Mouse (Mus musculus) heart, postnatal 0 days (tissue): ENCODE measurements at regions not wholly inside any gene's neighbourhood (a gene's known extent, or its start where the extent isn't known, plus 50 kb on each side); places are given as distances from the start of the nearest gene placed in this dataset.

ENCODE experiments used
- ATAC-seq: fragments of 200-750 bp; cut with Nextera tagmentation; 2 replicates; pipeline ENCODE4 v1.8.0; 2017; ENCODE audit warnings: low read depth, moderate number of reproducible peaks, moderate library complexity; ENCODE audit not compliant: insufficient read depth
- DNase-seq: peaks from one replicate; pipeline ENCODE4 v3.0.0-alpha.2; 2016; ENCODE audit warnings: low spot score
- H3K27ac ChIP-seq: fragments of 300-500 bp; sonication (generic); 2 replicates; pipeline ENCODE4 v1.5.1; 2014; ENCODE audit warnings: low read depth, mild to moderate bottlenecking
- H3K27me3 ChIP-seq: fragments of 300-500 bp; sonication (generic); 2 replicates; pipeline ENCODE4 v1.6.1; 2014; ENCODE audit warnings: low read length, mixed read lengths; ENCODE audit not compliant: control insufficient read depth, insufficient read depth
- H3K36me3 ChIP-seq: fragments of 300-500 bp; sonication (generic); replicated peaks from 2 replicates; pipeline ENCODE4 v1.6.1; 2014; ENCODE audit warnings: low read length, mixed read lengths; ENCODE audit not compliant: control insufficient read depth, insufficient read depth
- H3K4me1 ChIP-seq: fragments of 300-500 bp; sonication (generic); 2 replicates; pipeline ENCODE4 v1.6.1; 2014; ENCODE audit warnings: antibody characterized with exemption; ENCODE audit not compliant: control insufficient read depth, insufficient read depth
- H3K4me2 ChIP-seq: fragments of 300-500 bp; sonication (generic); 2 replicates; pipeline ENCODE4 v1.6.1; 2014; ENCODE audit warnings: low read depth, mild to moderate bottlenecking, low read length, moderate library complexity
- H3K4me3 ChIP-seq: fragments of 300-500 bp; sonication (generic); 2 replicates; pipeline ENCODE4 v1.5.1; 2014; ENCODE audit warnings: low read depth, low read length
- H3K9ac ChIP-seq: fragments of 300-500 bp; sonication (generic); replicated peaks from 2 replicates; pipeline ENCODE4 v1.6.1; 2014; ENCODE audit warnings: low read depth, low read length, mixed read lengths
- H3K9me3 ChIP-seq: fragments of 300-500 bp; sonication (generic); replicated peaks from 2 replicates; pipeline ENCODE4 v1.6.1; 2016; ENCODE audit warnings: low read length; ENCODE audit not compliant: control insufficient read depth
- CTCF ChIP-seq: IDR thresholded peaks from 2 replicates; pipeline ENCODE4 v1.5.1; 2016; ENCODE audit warnings: antibody characterized with exemption, control low read depth, low read depth
- EP300 ChIP-seq: IDR thresholded peaks from 2 replicates; pipeline ENCODE4 v1.6.1; 2016; ENCODE audit warnings: antibody characterized with exemption, low read depth
- WGBS: fragments of 180-500 bp; shearing (Covaris S2); extraction: QIAGEN DNeasy Blood & Tissue Kit; methylation state at CpG from one replicate; pipeline ENCODE4 v1.1.7; 2014; 5-methylcytosine and 5-hydroxymethylcytosine counted together

DNA sequence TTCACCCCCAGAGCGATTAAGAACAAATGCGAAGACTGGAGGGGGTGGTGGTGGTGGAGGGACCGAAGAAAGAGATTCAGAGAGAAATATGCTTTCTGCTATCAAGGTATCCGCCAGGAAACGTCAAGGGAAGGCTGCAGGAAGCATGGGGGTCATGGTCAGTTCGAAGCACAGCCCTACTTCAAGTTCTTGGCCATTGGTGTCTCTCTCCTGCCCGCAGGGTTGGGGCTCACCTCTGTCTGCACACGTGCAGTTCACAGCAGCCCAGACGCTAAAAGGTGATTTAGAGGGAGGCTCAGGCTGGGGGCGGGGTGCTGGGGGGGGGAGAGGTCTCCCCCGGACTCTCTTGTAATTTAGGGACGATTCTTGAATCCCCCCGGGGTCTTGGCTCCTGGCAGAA lies 533.1 kb upstream of the Tbx3 start:
- Histone ChIP-seq H3K4me2 (no peak overlapping the region), H3K9ac (no peak overlapping the region), H3K4me1 (0 out of 2 replicates have a peak, but pooled peaks cover 3% of the 10 kb centered on the region), H3K9me3 (no peaks in the 10 kb centered on the region), H3K36me3 (no peaks in the 10 kb centered on the region), H3K4me3 (no peak overlapping the region), H3K27ac (no peak overlapping the region), H3K27me3 (peaks cover 13% of the 10 kb centered on the region; the same call in 1 of the 2 replicates)
- 52% methylated on average over 13 of the region's 13 CpGs for WGBS
- TF ChIP-seq EP300, result no peak
- TF ChIP-seq CTCF, result no peak
- DNase-seq (no peak), ATAC-seq (no peak)

DNA sequence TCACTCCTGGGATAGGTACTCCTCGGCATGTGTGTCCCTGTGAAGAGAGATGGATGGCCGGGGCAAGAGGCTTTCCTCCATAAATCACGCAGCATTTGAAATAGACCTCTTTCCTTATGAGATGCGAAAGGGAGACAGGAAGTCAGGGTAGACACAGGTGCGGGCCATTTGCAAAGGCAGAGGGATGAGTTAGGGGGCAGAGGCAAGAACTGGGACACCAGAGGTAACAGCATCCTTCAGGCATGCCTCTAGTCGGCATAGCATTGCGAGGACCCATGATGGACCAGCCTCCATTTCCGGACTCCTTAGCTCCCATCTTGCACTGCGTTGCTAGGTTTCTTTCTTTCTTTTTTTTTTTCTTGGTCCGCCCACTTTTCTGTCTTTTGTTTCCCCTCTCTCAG lies 532.6 kb upstream of the Tbx3 start:
- TF ChIP-seq CTCF (no peak), EP300 (no peak)
- Histone ChIP-seq H3K4me2 (no peak overlapping the region), H3K9me3 (no peaks in the 10 kb centered on the region), H3K4me3 (no peak overlapping the region), H3K36me3 (no peaks in the 10 kb centered on the region), H3K9ac (no peak overlapping the region), H3K4me1 (0 out of 2 replicates have a peak, but pooled peaks cover 3% of the 10 kb centered on the region), H3K27ac (no peak overlapping the region), H3K27me3 (peaks cover 13% of the 10 kb centered on the region; the same call in 1 of the 2 replicates)
- WGBS, result 68% methylated on average over 10 of the region's 10 CpGs
- DNase-seq (no peak), ATAC-seq (no peak)

DNA sequence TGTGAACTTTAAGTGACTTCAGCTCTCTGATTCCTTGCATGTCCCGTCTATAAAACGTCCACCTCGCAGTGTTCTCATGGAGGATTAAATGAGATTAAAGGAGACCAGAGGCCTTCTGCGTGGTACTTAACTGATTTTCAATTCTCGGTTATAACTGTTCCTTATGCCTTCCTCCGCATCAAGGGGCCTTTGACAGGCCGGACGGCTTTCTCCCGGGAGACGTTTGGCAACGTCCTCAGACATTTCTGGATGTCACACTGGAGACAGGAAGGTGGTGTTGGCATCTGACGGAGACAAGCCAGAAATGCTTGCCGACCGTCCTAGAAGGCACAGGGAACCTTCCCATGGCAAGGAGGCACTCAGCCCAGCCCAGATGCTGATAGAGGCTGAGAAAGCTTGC lies 532.2 kb upstream of the Tbx3 start:
- Histone ChIP-seq H3K4me1 (0 out of 2 replicates have a peak, but pooled peaks cover 3% of the 10 kb centered on the region), H3K27me3 (peaks cover 13% of the 10 kb centered on the region; the same call in 1 of the 2 replicates), H3K4me3 (no peak overlapping the region), H3K9ac (no peak overlapping the region), H3K27ac (no peak overlapping the region), H3K9me3 (no peaks in the 10 kb centered on the region), H3K4me2 (no peak overlapping the region), H3K36me3 (no peaks in the 10 kb centered on the region)
- DNase-seq (no peak), ATAC-seq (no peak)
- WGBS, result 27% methylated on average over 14 of the region's 14 CpGs
- TF ChIP-seq CTCF (no peak), EP300 (no peak)

DNA sequence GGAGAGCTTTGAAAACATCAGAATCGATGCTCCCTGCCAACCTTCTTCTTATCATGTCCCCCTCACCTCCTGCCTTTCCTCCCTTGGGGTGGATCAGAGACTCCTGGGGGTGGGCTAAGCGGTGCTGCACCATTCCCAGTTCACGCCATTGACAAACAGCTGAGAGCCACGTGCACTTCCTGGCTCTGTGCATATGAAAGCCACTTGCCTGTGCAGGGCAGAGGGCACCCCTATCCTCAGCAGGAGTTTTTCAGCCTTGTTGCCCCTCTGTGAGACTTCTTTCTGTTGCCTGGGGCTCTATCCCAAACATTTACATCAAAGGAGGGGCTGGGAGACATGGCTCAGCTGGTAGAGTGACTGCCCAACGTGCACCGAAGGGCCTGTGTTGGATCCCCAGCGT lies 531.1 kb upstream of the Tbx3 start:
- H3K4me3 ChIP-seq, result no peak overlapping the region
- ATAC-seq (no peak), DNase-seq (no peak)
- no peaks in the 10 kb centered on the region for H3K9me3 ChIP-seq
- no peak for TF ChIP-seq EP300
- TF ChIP-seq CTCF, result no peak
- H3K4me2 ChIP-seq, result no peak overlapping the region
- peaks cover 9% of the 10 kb centered on the region; the same call in 1 of the 2 replicates for H3K27me3 ChIP-seq
- H3K36me3 ChIP-seq, result no peaks in the 10 kb centered on the region
- 47% methylated on average over 7 of the region's 7 CpGs for WGBS
- no peak overlapping the region for H3K27ac ChIP-seq
- 0 out of 2 replicates have a peak, but pooled peaks cover 3% of the 10 kb centered on the region for H3K4me1 ChIP-seq
- no peak overlapping the region for H3K9ac ChIP-seq

DNA sequence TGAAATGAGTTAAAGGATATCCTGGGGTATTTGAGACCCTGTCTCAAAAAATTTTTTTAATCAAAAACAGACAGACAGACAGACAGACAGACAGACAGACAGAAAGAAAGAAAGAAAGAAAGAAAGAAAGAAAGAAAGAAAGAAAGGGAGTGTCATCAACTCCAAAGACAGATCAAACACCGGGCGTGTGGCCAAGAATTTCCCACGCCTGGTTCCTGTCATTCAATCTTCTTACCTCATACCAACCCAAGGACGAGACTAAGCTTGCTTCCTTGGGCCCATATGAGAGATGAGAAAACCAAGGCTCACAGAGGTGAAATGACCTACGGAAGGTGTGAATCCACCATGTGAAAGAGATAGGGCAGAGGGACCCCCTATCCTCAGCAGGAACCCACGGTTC lies 530.7 kb upstream of the Tbx3 start:
- Histone ChIP-seq H3K4me3 (no peak overlapping the region), H3K9me3 (no peaks in the 10 kb centered on the region), H3K27me3 (peaks cover 9% of the 10 kb centered on the region; the same call in 1 of the 2 replicates), H3K4me1 (0 out of 2 replicates have a peak, but pooled peaks cover 3% of the 10 kb centered on the region), H3K9ac (no peak overlapping the region), H3K27ac (no peak overlapping the region), H3K36me3 (no peaks in the 10 kb centered on the region), H3K4me2 (no peak overlapping the region)
- DNase-seq (no peak), ATAC-seq (no peak)
- TF ChIP-seq EP300, result no peak
- TF ChIP-seq CTCF, result no peak
- 61% methylated on average over 6 of the region's 6 CpGs for whole genome bisulfite sequencing

DNA sequence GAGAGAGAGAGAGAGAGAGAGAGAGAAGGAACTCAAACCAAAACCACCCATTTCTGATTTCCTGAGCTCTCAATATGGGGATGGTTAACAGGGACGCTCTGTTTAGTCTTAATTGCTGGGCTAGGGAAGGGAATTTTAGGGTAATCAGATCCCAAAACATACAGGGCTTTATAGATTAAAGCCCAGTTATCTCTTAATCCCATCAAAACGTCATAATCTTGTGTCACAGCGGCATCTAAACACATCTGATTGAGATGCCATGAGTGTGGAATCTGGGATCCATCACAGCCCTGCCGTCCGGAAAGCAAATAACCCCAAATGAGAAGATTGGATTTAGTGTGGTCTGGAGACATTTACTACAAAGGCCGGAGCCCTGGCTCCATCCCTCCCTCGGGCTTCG lies 527.1 kb upstream of the Tbx3 start:
- 61% methylated on average over 8 of the region's 8 CpGs for WGBS
- DNase-seq, result no peak
- ATAC-seq, result no peak
- H3K9me3 ChIP-seq, result no peaks in the 10 kb centered on the region
- no peak overlapping the region for H3K4me2 ChIP-seq
- H3K36me3 ChIP-seq, result no peaks in the 10 kb centered on the region
- H3K4me1 ChIP-seq, result 0 out of 2 replicates have a peak, but pooled peaks cover 1% of the 10 kb centered on the region
- no peak overlapping the region for H3K27ac ChIP-seq
- no peak overlapping the region for H3K4me3 ChIP-seq
- H3K9ac ChIP-seq, result no peak overlapping the region
- TF ChIP-seq EP300 (no peak), CTCF (no peak)
- no peaks in the 10 kb centered on the region for H3K27me3 ChIP-seq
